Mouse (Mus musculus): ENCODE data around the gene Stx1a.

The Stx1a gene

GRCm38 (mm10) chr5:135078482-135078810 is 55.2 kb downstream of the Stx1a start:
- no peak for DNase-seq (ENCODE audit: low read depth, low spot score)

- DNase-seq (ENCODE audit: low read depth, low spot score) = no peak
Measured at GRCm38 (mm10) chr5:135079578-135079977, 56.3 kb downstream of the Stx1a start.

GRCm38 (mm10) chr5:135080539-135080938 is 57.3 kb downstream of the Stx1a start:
- DNase-seq (ENCODE audit: low read depth, low spot score) = no peak

GRCm38 (mm10) chr5:135086871-135087270 is 63.6 kb downstream of the Stx1a start:
- no peak for DNase-seq (ENCODE audit: low read depth, low spot score)

- DNase-seq (ENCODE audit: low read depth, low spot score) = no peak
Measured at GRCm38 (mm10) chr5:135089653-135090052, 66.4 kb downstream of the Stx1a start, which contains the start of gene Mlxipl. Gene Mlxipl (plus strand): TSS chr5:135089890.

All from mesoderm, embryonic 11.5 days (tissue).